Mouse (Mus musculus) neural tube, embryonic 14.5 days (tissue): ENCODE data around the gene Srcin1. TPM values are rescaled to one million over a fixed set of nuclear protein-coding genes. Genes with fewer than 3 reads are reported as not detected.

Experiments
- ATAC-seq: fragments of 200-750 bp; cut with Nextera tagmentation; 2 replicates; pipeline ENCODE4 v1.8.0; 2017; ENCODE audit warnings: low read depth, mild to moderate bottlenecking, moderate TSS enrichment, moderate library complexity
- H3K27ac ChIP-seq: fragments of 300-500 bp; sonication (generic); 2 replicates; pipeline ENCODE4 v1.5.1; 2014; ENCODE audit warnings: low read depth, mild to moderate bottlenecking, control low read depth, low read length, moderate library complexity, mixed read lengths
- H3K27me3 ChIP-seq: fragments of 300-500 bp; sonication (generic); 2 replicates; pipeline ENCODE4 v1.6.1; 2014; ENCODE audit warnings: low read length; ENCODE audit not compliant: control insufficient read depth, insufficient read depth
- H3K36me3 ChIP-seq: fragments of 300-500 bp; sonication (generic); 2 replicates; pipeline ENCODE4 v1.6.1; 2014; ENCODE audit warnings: low read length, mixed read lengths; ENCODE audit not compliant: control insufficient read depth, insufficient read depth
- H3K4me1 ChIP-seq: fragments of 300-500 bp; sonication (generic); 2 replicates; pipeline ENCODE4 v1.6.1; 2014; ENCODE audit warnings: low read length; ENCODE audit not compliant: control insufficient read depth, insufficient read depth
- H3K4me2 ChIP-seq: fragments of 300-500 bp; sonication (generic); 2 replicates; pipeline ENCODE4 v1.6.1; 2014; ENCODE audit warnings: mild to moderate bottlenecking, low read depth, low read length, control low read depth
- H3K4me3 ChIP-seq: fragments of 300-500 bp; sonication (generic); 2 replicates; pipeline ENCODE4 v1.5.1; 2014; ENCODE audit warnings: low read depth, low read length, control low read depth, mixed read lengths
- H3K9ac ChIP-seq: fragments of 300-500 bp; sonication (generic); replicated peaks from 2 replicates; pipeline ENCODE4 v1.6.1; 2014; ENCODE audit warnings: low read depth, mild to moderate bottlenecking, control low read depth, low read length, mixed read lengths
- H3K9me3 ChIP-seq: fragments of 300-500 bp; sonication (generic); 2 replicates; pipeline ENCODE4 v1.6.1; 2016; ENCODE audit warnings: low read length; ENCODE audit not compliant: control insufficient read depth
- WGBS: fragments of 180-500 bp; shearing (Covaris S2); extraction: QIAGEN DNeasy Blood & Tissue Kit; methylation state at CpG from one replicate; pipeline ENCODE4 v1.1.7; 2014; 5-methylcytosine and 5-hydroxymethylcytosine counted together
- polyA plus RNA-seq: library from polyadenylated mRNA; unstranded; fragments of >200 nt; fragmentation: Nextera tagmentation; extraction: Ambion mirVana; gene quantifications from 2 replicates; pipeline ENCODE4 v1.2.1, GENCODE M21; 2014

Srcin1 gene
- polyA plus RNA-seq, 1 experiment from 2014 or later: 8.1 TPM

DNA sequence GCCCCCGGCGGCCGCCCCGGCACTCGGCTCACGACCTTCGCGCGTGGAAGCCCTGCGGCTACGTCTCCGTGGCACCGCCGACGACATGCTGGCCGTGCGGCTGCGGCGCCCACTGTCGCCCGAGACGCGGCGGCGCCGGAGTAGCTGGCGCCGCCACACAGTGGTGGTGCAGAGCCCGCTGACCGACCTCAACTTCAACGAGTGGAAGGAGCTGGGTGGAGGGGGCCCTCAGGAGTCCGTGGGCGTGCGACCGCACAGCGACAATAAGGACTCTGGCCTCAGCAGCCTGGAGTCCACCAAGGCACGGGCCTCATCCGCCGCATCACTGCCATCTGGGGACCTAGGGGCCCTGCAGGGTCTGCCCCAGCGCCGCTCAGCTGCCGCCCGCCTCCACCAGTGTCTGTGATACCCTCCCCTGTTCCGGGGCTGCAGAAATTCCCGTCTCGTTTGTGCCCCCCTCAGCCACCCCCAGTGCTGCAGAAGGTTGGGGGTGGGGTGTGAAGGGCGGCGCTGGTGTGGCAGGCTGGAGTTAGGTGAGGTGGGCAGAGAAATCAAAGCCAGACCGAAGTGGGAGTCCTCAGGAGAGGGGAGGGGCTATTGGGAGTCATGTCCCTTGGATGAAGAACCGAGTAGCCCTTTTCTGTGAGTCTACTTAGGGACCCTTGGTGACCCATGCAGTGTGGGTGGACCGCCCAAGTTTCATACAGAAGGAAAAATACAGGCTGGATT lies 75.1 kb downstream of the Srcin1 start:
- H3K9ac ChIP-seq: 0 out of 2 replicates have a peak overlapping the region, but pooled peaks have one; percentile 25

DNA sequence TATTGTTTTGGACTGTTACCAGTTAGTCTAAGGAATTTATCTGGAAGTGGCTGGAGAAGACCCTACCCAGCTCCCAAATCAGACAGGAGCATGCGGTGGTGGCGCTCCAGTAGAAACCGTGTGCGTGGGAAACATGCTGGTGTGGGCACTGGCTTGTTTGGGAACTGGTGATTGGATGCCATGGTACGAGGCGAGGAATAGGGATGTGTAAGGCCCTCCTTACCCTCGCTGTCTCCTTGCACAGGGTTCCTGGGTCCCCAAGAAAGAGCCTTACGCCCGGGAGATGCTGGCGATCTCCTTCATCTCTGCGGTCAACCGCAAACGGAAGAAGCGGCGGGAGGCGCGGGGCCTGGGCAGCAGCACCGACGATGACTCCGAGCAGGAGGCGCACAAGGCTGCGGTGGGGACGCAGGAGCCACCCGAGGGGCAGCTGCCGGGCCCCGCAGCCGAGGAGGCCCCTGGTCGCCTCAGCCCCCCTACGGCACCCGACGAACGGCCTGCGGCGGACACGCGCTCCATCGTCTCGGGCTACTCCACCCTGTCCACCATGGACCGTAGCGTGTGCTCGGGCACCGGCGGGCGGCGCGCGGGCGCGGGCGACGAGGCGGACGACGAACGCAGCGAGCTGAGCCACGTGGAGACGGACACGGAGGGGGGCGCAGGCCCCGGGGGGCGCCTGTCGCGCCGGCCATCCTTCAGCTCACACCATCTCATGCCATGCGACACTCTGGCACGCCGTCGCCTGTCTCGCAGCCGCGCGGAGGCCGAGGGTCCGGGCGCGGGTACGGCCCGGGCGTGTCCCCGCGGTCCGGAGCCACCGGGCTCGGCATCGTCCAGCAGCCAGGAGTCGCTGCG lies 75.9 kb downstream of the Srcin1 start, which contains the start of gene 4933428G20Rik:
4933428G20Rik (minus strand) TSS at position 476 of the 855 bp plus-strand sequence.
- Histone ChIP-seq H3K9me3 (no peaks in the 10 kb centered on the region), H3K36me3 (peaks cover 4% of the 10 kb centered on the region; the same call in 1 of the 2 replicates), H3K4me3 (peak within 1 kb of the TSS; percentile 29), H3K4me1 (peaks cover 6% of the 10 kb centered on the region; the same call in 1 of the 2 replicates), H3K4me2 (peak within 1 kb of the TSS; percentile 46), H3K27ac (no peak within 1 kb of the TSS), H3K27me3 (peaks cover 22% of the 10 kb centered on the region), H3K9ac (peak within 1 kb of the TSS; percentile 28; the same call in 1 of the 2 replicates)
- 6% methylated on average over 83 of the region's 88 CpGs for WGBS
- ATAC-seq: peak; percentile 19; the same call in 1 of the 2 replicates

More for the DNA sequence above, 75.1 kb downstream of the Srcin1 start:
- Histone ChIP-seq H3K4me3 (peak overlapping the region; percentile 29), H3K36me3 (peaks cover 4% of the 10 kb centered on the region; the same call in 1 of the 2 replicates), H3K4me1 (peaks cover 6% of the 10 kb centered on the region; the same call in 1 of the 2 replicates), H3K27me3 (peaks cover 22% of the 10 kb centered on the region), H3K4me2 (peak overlapping the region; percentile 46), H3K27ac (no peak overlapping the region), H3K9me3 (no peaks in the 10 kb centered on the region)
- 11% methylated on average over 36 of the region's 51 CpGs for WGBS
- peak; percentile 52 for ATAC-seq

DNA sequence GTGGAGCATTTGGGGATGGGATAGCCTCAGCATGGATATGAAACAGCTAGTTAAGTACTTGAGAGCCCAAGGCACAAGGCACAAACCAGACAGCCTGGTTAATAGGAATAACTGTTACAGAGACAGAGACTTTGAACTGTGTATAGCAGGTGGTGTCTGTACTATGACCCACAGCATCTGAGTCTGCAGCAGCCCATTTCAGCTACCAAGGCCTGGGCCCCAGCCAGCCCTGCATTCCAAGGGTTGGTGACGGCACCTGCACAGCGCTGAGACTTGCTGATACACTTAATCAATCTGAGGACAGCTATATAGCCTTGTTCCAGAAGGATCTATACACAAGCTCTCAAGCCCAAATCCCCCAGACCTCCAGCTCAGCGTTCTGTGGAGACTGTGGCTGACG lies 78.4 kb downstream of the Srcin1 start:
- no peak overlapping the region for H3K27ac ChIP-seq
- H3K9ac ChIP-seq: no peak overlapping the region
- H3K4me2 ChIP-seq: no peak overlapping the region
- no peaks in the 10 kb centered on the region for H3K9me3 ChIP-seq
- peaks cover 19% of the 10 kb centered on the region; the same call in 1 of the 2 replicates for H3K36me3 ChIP-seq
- peaks cover 22% of the 10 kb centered on the region for H3K27me3 ChIP-seq
- no peak overlapping the region for H3K4me3 ChIP-seq
- no peak for ATAC-seq
- peaks cover 6% of the 10 kb centered on the region; the same call in 1 of the 2 replicates for H3K4me1 ChIP-seq
- 89% methylated on average over 4 of the region's 4 CpGs for WGBS

DNA sequence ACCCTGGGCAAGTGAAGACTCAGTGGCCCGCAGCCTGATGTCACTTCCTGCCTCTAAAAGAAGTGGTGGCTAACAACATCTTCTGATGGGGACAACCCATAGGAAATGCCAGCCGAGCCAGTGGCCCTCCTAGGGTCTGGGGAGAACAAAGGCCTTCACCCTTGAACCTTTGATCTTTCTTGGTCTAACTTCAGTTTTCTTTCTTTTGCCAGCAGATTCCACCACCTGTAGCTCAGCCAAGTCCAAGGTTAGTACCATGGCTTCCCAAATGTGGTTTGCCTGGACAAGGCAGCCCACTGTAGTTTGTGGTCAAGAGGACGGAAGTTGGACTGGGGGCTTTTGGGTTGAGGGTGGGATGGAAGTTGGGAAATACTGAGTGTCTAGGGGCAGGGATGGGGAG lies 83.2 kb downstream of the Srcin1 start:
- Histone ChIP-seq H3K27ac (no peak overlapping the region), H3K4me1 (no peaks in the 10 kb centered on the region), H3K36me3 (peaks cover 29% of the 10 kb centered on the region), H3K4me3 (no peak overlapping the region), H3K27me3 (no peaks in the 10 kb centered on the region), H3K9ac (no peak overlapping the region), H3K4me2 (no peak overlapping the region), H3K9me3 (no peaks in the 10 kb centered on the region)
- no peak for ATAC-seq
- 87% methylated on average over 3 of the region's 3 CpGs for WGBS

DNA sequence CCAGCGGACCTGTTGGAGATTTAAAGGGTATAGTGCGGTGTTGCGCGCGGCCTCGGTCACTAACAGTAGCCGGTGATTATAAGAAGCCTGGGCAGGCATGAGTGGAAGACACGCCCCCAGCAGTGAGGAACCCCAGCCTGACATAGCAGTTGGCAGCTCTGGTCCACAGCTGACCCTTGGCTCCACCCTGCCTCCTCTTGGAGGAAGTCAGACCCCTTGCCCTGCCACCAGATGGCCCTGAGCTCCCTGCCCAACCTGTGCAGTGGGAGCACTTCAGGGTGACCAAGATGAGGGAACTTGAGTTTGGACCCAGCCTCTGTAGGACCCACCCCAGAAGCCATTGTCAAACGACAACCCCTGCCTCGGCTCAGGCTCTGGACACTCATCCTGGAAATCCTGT lies 84.3 kb downstream of the Srcin1 start:
- Histone ChIP-seq H3K36me3 (peaks cover 29% of the 10 kb centered on the region), H3K27ac (no peak overlapping the region), H3K4me2 (no peak overlapping the region), H3K4me1 (no peaks in the 10 kb centered on the region), H3K9me3 (no peaks in the 10 kb centered on the region), H3K4me3 (no peak overlapping the region), H3K9ac (no peak overlapping the region), H3K27me3 (no peaks in the 10 kb centered on the region)
- WGBS: 76% methylated on average over 10 of the region's 10 CpGs
- no peak for ATAC-seq

DNA sequence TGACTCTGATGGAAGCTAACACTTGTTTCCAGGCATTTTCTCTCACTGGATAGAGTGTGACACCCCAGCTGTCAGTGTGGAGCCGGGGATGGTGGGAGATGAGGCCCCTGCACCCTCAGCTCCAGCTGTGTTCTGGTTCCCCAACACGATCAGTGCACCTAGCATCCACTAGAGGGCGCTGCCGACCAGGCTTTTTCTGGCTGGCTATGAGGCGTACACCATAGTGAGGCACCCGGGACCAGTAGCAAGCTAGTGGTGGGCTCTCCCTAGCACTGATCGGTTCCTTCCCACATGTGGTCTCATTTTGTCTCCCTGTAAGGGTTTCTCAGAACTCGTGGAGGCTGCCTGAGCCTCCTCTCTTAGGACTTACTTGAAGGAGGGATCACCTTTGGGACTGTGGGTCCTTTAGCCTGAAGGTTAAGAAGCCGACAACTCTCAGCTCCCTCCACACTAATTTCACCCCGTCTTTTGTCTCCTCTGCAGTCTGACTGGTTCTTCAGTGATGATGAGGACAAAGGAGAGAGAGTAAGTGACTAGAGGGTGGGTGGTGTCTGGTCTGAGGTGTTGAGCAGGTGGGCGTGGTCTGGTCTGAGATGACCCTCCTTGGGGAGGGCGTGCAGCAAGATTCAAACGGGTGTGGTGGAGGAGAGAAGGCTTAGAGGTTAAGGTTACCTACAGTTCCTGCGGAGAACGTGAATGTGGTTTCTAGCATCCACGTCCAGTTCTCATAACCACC lies 86.2 kb downstream of the Srcin1 start:
- ATAC-seq: peak; percentile 56; the same call in 1 of the 2 replicates
- Histone ChIP-seq H3K27me3 (no peaks in the 10 kb centered on the region), H3K36me3 (peaks cover 33% of the 10 kb centered on the region), H3K27ac (no peak overlapping the region), H3K4me3 (no peak overlapping the region), H3K4me1 (no peaks in the 10 kb centered on the region), H3K4me2 (no peak overlapping the region), H3K9me3 (no peaks in the 10 kb centered on the region), H3K9ac (no peak overlapping the region)
- 25% methylated on average over 16 of the region's 16 CpGs for WGBS

DNA sequence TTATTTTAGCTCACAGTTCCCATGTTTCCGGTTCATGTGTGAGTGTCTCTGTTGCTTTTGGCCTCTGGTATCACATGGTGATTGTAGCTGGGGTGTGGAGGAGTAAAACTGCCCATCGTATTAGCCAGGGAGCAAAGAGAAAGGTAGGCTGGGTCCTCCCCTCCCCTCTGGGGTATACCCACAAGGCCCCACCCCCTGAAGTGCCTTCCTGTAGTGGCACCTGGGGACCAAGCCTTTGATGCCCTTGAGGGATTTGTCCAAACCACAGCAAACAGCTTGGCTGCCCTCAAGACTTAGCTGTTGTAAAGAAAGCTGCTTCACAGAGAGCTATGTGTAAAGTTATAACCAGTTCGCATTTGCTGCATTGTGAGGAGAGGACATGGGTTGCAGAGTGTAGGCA lies 88.3 kb downstream of the Srcin1 start:
- Histone ChIP-seq H3K9me3 (no peaks in the 10 kb centered on the region), H3K36me3 (peaks cover 24% of the 10 kb centered on the region), H3K4me2 (no peak overlapping the region), H3K4me3 (no peak overlapping the region), H3K4me1 (no peaks in the 10 kb centered on the region), H3K9ac (no peak overlapping the region), H3K27me3 (no peaks in the 10 kb centered on the region), H3K27ac (no peak overlapping the region)
- 73% methylated on average over 3 of the region's 3 CpGs for WGBS
- no peak for ATAC-seq

DNA sequence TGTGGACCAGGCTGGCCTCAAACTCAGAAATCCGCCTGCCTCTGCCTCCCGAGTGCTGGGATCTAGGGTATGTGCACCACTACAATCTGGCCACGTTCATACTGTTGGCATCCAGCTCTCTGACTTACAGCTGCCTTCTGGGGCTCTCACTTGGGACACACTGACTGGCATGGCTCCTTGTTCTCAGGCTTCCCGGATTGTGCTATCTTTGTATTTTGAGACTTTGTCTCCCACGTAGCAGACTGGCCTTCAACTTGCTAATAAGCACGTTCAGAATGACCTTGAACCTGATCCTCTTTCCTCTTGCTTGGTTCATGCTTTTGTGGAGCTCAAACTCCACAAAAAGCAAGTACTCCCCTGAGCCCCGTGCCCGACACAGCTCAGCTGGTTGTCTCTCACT lies 90.3 kb downstream of the Srcin1 start:
- Histone ChIP-seq H3K27ac (no peak overlapping the region), H3K9ac (no peak overlapping the region), H3K27me3 (no peaks in the 10 kb centered on the region), H3K9me3 (no peaks in the 10 kb centered on the region), H3K4me1 (no peaks in the 10 kb centered on the region), H3K36me3 (0 out of 2 replicates have a peak, but pooled peaks cover 9% of the 10 kb centered on the region), H3K4me3 (no peak overlapping the region), H3K4me2 (no peak overlapping the region)
- WGBS: 82% methylated on average over 8 of the region's 8 CpGs
- no peak for ATAC-seq
